In the genomic region with DNA sequence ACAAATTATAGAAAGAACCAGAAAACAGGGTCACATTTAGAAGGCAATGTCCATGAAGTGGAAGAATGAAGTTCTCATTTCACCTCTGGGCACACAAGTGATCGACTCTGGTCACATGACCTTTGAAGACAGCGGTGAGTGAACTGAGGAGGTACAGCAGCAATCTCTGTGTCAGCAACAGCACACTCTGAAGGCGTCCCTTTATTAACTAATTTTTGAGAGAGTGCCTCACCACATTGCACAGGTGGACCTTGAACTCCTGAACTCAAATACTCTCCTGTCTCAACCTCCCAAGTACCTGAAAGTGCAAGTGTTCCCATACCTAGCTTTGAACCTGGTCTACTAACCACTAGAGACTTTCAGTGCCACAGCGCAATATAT, we compare ENCODE assay signal across 21 mouse cellular contexts. TPM values are rescaled to one million over a fixed set of nuclear protein-coding genes. Genes with fewer than 3 reads are reported as not detected.
DNase-seq lines count a peak whose midpoint lies in the region; ATAC-seq and TF ChIP-seq lines count a peak whose summit lies in the region.
"Had no signal": no experiment of that assay in that cellular context is flagged by ENCODE, and none has a peak within 500 bp of the region (broad histone marks: within the 10 kb centered on the region; RNA-seq: fewer than 3 reads in every experiment).

No protein-coding gene starts in this region.

- intact Hi-C loops in left cerebral cortex, postnatal 10 days (cut with DNase I): loop anchor here (10.0 kb wide), 1 partner anchor 406 kb away; no protein-coding TSS in a partner anchor

- 90% methylated on average over 4 of the region's 4 CpGs for WGBS in kidney, embryonic 14.5 days
- WGBS in liver, adult 2 months: 47% methylated on average over 4 of the region's 4 CpGs
- WGBS in liver, embryonic 12.5 days (ENCODE audit: insufficient replicate concordance): 90% methylated on average over 4 of the region's 4 CpGs
- WGBS in intestine, postnatal 0 days: 60% methylated on average over 4 of the region's 4 CpGs

- peaks cover 93% of the 10 kb centered on the region for H3K36me3 ChIP-seq in kidney, embryonic 14.5 days (ENCODE audit: control insufficient read depth, insufficient read depth, low read length)
- H3K36me3 ChIP-seq in liver, adult 2 months (ENCODE audit: control insufficient read depth, insufficient read depth, low read length): peaks cover 75% of the 10 kb centered on the region
- peaks cover 96% of the 10 kb centered on the region for H3K36me3 ChIP-seq in liver, embryonic 12.5 days
- peaks cover 84% of the 10 kb centered on the region for H3K36me3 ChIP-seq in intestine, postnatal 0 days (ENCODE audit: control insufficient read depth, insufficient read depth)

- no peak for TF ChIP-seq POLR2A in liver, adult 2 months (IDR thresholded peaks at IDR 0.05; ENCODE audit: extremely low read depth, insufficient read depth, low read length)

- no peaks in the 10 kb centered on the region for H3K27me3 ChIP-seq in kidney, embryonic 14.5 days (ENCODE audit: control insufficient read depth, insufficient read depth, low read length)
- H3K27me3 ChIP-seq in liver, adult 2 months (ENCODE audit: control insufficient read depth, insufficient read depth, low read length): no peaks in the 10 kb centered on the region
- no peaks in the 10 kb centered on the region for H3K27me3 ChIP-seq in liver, embryonic 12.5 days (replicated peaks)
- no peaks in the 10 kb centered on the region for H3K27me3 ChIP-seq in intestine, postnatal 0 days (replicated peaks; ENCODE audit: control insufficient read depth, insufficient read depth, low read length)
- H3K27me3 ChIP-seq: embryonic facial prominence, embryonic 12.5 days; embryonic facial prominence, embryonic 15.5 days; heart, embryonic 12.5 days; heart, embryonic 15.5 days; hindbrain, embryonic 13.5 days had no signal

- no peaks in the 10 kb centered on the region for H3K9me3 ChIP-seq in kidney, embryonic 14.5 days (ENCODE audit: control insufficient read depth, low read length)
- H3K9me3 ChIP-seq in liver, embryonic 12.5 days (replicated peaks): no peaks in the 10 kb centered on the region
- no peaks in the 10 kb centered on the region for H3K9me3 ChIP-seq in intestine, postnatal 0 days (ENCODE audit: control insufficient read depth)
- H3K9me3 ChIP-seq: embryonic facial prominence, embryonic 12.5 days; embryonic facial prominence, embryonic 15.5 days; heart, embryonic 12.5 days; heart, embryonic 15.5 days; hindbrain, embryonic 10.5 days; hindbrain, embryonic 13.5 days had no signal

- H3K9ac ChIP-seq in kidney, embryonic 14.5 days (ENCODE audit: low read depth, low read length): no peak overlapping the region
- H3K9ac ChIP-seq in liver, adult 2 months (ENCODE audit: low read depth, low read length): no peak overlapping the region
- no peak overlapping the region for H3K9ac ChIP-seq in liver, embryonic 12.5 days
- H3K9ac ChIP-seq in intestine, postnatal 0 days (ENCODE audit: low read depth, low read length): no peak overlapping the region
- H3K9ac ChIP-seq: embryonic facial prominence, embryonic 12.5 days; embryonic facial prominence, embryonic 15.5 days; forebrain, postnatal 0 days; heart, embryonic 12.5 days; heart, embryonic 15.5 days; hindbrain, embryonic 13.5 days had no signal

- TF ChIP-seq CTCF in liver, adult 2 months (IDR thresholded peaks at IDR 0.05; ENCODE audit: low read depth, low read length): no peak
- no peak for TF ChIP-seq CTCF in intestine, postnatal 0 days (IDR thresholded peaks at IDR 0.05; ENCODE audit: low read depth)

- H3K4me3 ChIP-seq in kidney, embryonic 14.5 days (ENCODE audit: low read length): no peak overlapping the region
- no peak overlapping the region for H3K4me3 ChIP-seq in liver, adult 2 months (ENCODE audit: insufficient read depth, low read depth, low read length)
- H3K4me3 ChIP-seq in liver, embryonic 12.5 days: no peak overlapping the region
- H3K4me3 ChIP-seq in intestine, postnatal 0 days (ENCODE audit: low read depth, low read length): no peak overlapping the region
- H3K4me3 ChIP-seq: embryonic facial prominence, embryonic 12.5 days; embryonic facial prominence, embryonic 15.5 days; gastrocnemius, adult 2 months; heart, embryonic 12.5 days; heart, embryonic 15.5 days; hindbrain, embryonic 10.5 days; hindbrain, embryonic 13.5 days had no signal

- peak; percentile 59 for DNase-seq in kidney, adult 9 months
- peak; percentile 52 for DNase-seq in liver, adult 2 months (ENCODE audit: extremely low read depth, low read depth, low spot score)
- DNase-seq in left cerebral cortex, postnatal 10 days (ENCODE audit: extremely low spot score in 1 of 2, low spot score in 2 of 2): no peak

- no peak for ATAC-seq in kidney, embryonic 14.5 days (ENCODE audit: low FRiP score, low TSS enrichment)
- ATAC-seq in liver, embryonic 12.5 days: no peak
- peak; percentile 59; the same call in 1 of the 2 replicates for ATAC-seq in intestine, postnatal 0 days

- H3K79me2 ChIP-seq in liver, adult 2 months (ENCODE audit: control insufficient read depth, insufficient read depth, low read length): no peaks in the 10 kb centered on the region

- no peaks in the 10 kb centered on the region for H3K4me1 ChIP-seq in kidney, embryonic 14.5 days (ENCODE audit: control insufficient read depth, insufficient read depth, low read length)
- peaks cover 8% of the 10 kb centered on the region for H3K4me1 ChIP-seq in liver, adult 2 months (ENCODE audit: control insufficient read depth, insufficient read depth, low read length)
- no peaks in the 10 kb centered on the region for H3K4me1 ChIP-seq in liver, embryonic 12.5 days
- no peaks in the 10 kb centered on the region for H3K4me1 ChIP-seq in intestine, postnatal 0 days (replicated peaks; ENCODE audit: control insufficient read depth, insufficient read depth, low read length)
- H3K4me1 ChIP-seq: embryonic facial prominence, embryonic 12.5 days; embryonic facial prominence, embryonic 15.5 days; hindbrain, embryonic 10.5 days; hindbrain, embryonic 13.5 days had no signal

- H3K27ac ChIP-seq in kidney, embryonic 14.5 days (ENCODE audit: low read depth, low read length): no peak overlapping the region
- H3K27ac ChIP-seq in liver, adult 2 months (replicated peaks; ENCODE audit: insufficient read depth, low read depth, low read length): no peak overlapping the region
- H3K27ac ChIP-seq in liver, embryonic 12.5 days: no peak overlapping the region
- no peak overlapping the region for H3K27ac ChIP-seq in intestine, postnatal 0 days (ENCODE audit: low read depth, low read length)
- H3K27ac ChIP-seq: embryonic facial prominence, embryonic 12.5 days; embryonic facial prominence, embryonic 15.5 days; gastrocnemius, adult 2 months; heart, embryonic 15.5 days; hindbrain, embryonic 10.5 days; hindbrain, embryonic 13.5 days had no signal

- no peak overlapping the region for H3K4me2 ChIP-seq in kidney, embryonic 14.5 days (replicated peaks; ENCODE audit: low read depth, low read length)
- no peak overlapping the region for H3K4me2 ChIP-seq in liver, embryonic 12.5 days
- H3K4me2 ChIP-seq in intestine, postnatal 0 days (replicated peaks; ENCODE audit: low read depth): no peak overlapping the region
- H3K4me2 ChIP-seq: embryonic facial prominence, embryonic 12.5 days; embryonic facial prominence, embryonic 15.5 days; heart, embryonic 12.5 days; heart, embryonic 15.5 days; hindbrain, embryonic 13.5 days had no signal

RNA-seq across cellular contexts. Expression of a gene that starts 14.9 kb away (rescaled TPM):
- polyA plus RNA-seq in kidney, embryonic 14.5 days (2014; fragmentation: Nextera tagmentation; extraction: Ambion mirVana): 2.3 and 2.5 TPM in 2 replicates
- total RNA-seq in liver, adult 2 months (2014; rRNA removed): not detected in 2 replicates
- not detected in 2 replicates for polyA plus RNA-seq in liver, adult 2 months (2012; rRNA removed)
- 6.4 and 7.8 TPM in 2 replicates for polyA plus RNA-seq in liver, embryonic 12.5 days (2016; fragmentation: Nextera tagmentation; extraction: Ambion mirVana)
- polyA plus RNA-seq in intestine, postnatal 0 days (2015; fragmentation: Nextera tagmentation; extraction: Ambion mirVana): 2.7 and 3.1 TPM in 2 replicates
- total RNA-seq in left cerebral cortex, postnatal 10 days (2021): under 1 TPM; 0.39 to 0.41 TPM
- total RNA-seq: heart, adult 18-20 months; heart, postnatal 36 days had no signal
- polyA plus RNA-seq: CD4-positive, CD25-positive, alpha-beta regulatory T cell, adult 4 months; cerebellum, adult 2 months had no signal

RNA-seq across cellular contexts. Expression of a gene that starts 17.5 kb away (rescaled TPM):
- polyA plus RNA-seq in kidney, embryonic 14.5 days (2014; fragmentation: Nextera tagmentation; extraction: Ambion mirVana): 130 and 136 TPM in 2 replicates
- total RNA-seq in liver, adult 2 months (2014; rRNA removed): 50.3 and 54.7 TPM in 2 replicates
- 25.2 and 32.0 TPM in 2 replicates for polyA plus RNA-seq in liver, adult 2 months (2012; rRNA removed)
- 107 TPM in 2 replicates for polyA plus RNA-seq in liver, embryonic 12.5 days (2016; fragmentation: Nextera tagmentation; extraction: Ambion mirVana)
- polyA plus RNA-seq in intestine, postnatal 0 days (2015; fragmentation: Nextera tagmentation; extraction: Ambion mirVana): 51.2 TPM in 2 replicates
- 10 to 100 TPM; 62.9 to 68.6 TPM for total RNA-seq in left cerebral cortex, postnatal 10 days (2021)

RNA-seq across cellular contexts. Expression of a gene that starts 30.3 kb away (rescaled TPM):
- polyA plus RNA-seq in kidney, embryonic 14.5 days (2014; fragmentation: Nextera tagmentation; extraction: Ambion mirVana): 0.07 TPM in 1 of 2 replicates, not detected in the other
- not detected in 2 replicates for total RNA-seq in liver, adult 2 months (2014; rRNA removed)
- polyA plus RNA-seq in liver, adult 2 months (2012; rRNA removed): 0.02 TPM in 1 of 2 replicates, not detected in the other
- polyA plus RNA-seq in liver, embryonic 12.5 days (2016; fragmentation: Nextera tagmentation; extraction: Ambion mirVana): 0.11 TPM in 1 of 2 replicates, not detected in the other
- 1.3 and 1.8 TPM in 2 replicates for polyA plus RNA-seq in intestine, postnatal 0 days (2015; fragmentation: Nextera tagmentation; extraction: Ambion mirVana)
- not detected for total RNA-seq in left cerebral cortex, postnatal 10 days (2021)
- total RNA-seq: MEL had no signal
- polyA plus RNA-seq: CD4-positive, CD25-positive, alpha-beta regulatory T cell, adult 4 months; forebrain, embryonic 11.5 days had no signal

RNA-seq across cellular contexts. Expression of a gene that starts 32.8 kb away (rescaled TPM):
- 61.1 and 65.8 TPM in 2 replicates for polyA plus RNA-seq in kidney, embryonic 14.5 days (2014; fragmentation: Nextera tagmentation; extraction: Ambion mirVana)
- total RNA-seq in liver, adult 2 months (2014; rRNA removed): 64.6 and 97.0 TPM in 2 replicates
- polyA plus RNA-seq in liver, adult 2 months (2012; rRNA removed): 107 and 112 TPM in 2 replicates
- 31.9 and 32.4 TPM in 2 replicates for polyA plus RNA-seq in liver, embryonic 12.5 days (2016; fragmentation: Nextera tagmentation; extraction: Ambion mirVana)
- 84.1 and 84.8 TPM in 2 replicates for polyA plus RNA-seq in intestine, postnatal 0 days (2015; fragmentation: Nextera tagmentation; extraction: Ambion mirVana)
- total RNA-seq in left cerebral cortex, postnatal 10 days (2021): 10 to 100 TPM; 26.6 to 27.3 TPM

RNA-seq across cellular contexts. Expression of a gene that starts 59.2 kb away (rescaled TPM):
- polyA plus RNA-seq in kidney, embryonic 14.5 days (2014; fragmentation: Nextera tagmentation; extraction: Ambion mirVana): 0.03 TPM in 1 of 2 replicates, not detected in the other
- total RNA-seq in liver, adult 2 months (2014; rRNA removed): 0.20 TPM in 1 of 2 replicates, not detected in the other
- 0.01 and 0.09 TPM in 2 replicates for polyA plus RNA-seq in liver, adult 2 months (2012; rRNA removed)
- polyA plus RNA-seq in liver, embryonic 12.5 days (2016; fragmentation: Nextera tagmentation; extraction: Ambion mirVana): 0.05 and 0.07 TPM in 2 replicates
- not detected in 2 replicates for polyA plus RNA-seq in intestine, postnatal 0 days (2015; fragmentation: Nextera tagmentation; extraction: Ambion mirVana)
- total RNA-seq in left cerebral cortex, postnatal 10 days (2021): under 1 TPM; 0.13 to 0.14 TPM
- total RNA-seq: adrenal gland, postnatal 14 days; gastrocnemius, adult 2 months; heart, adult 18-20 months had no signal
- polyA plus RNA-seq: CD4-positive, CD25-positive, alpha-beta regulatory T cell, adult 4 months had no signal

Comparison
In these comparisons a context has a peak if more than half of its experiments do, and no peak if none do; other contexts are left out.
1. DNase-seq: peak in kidney, adult 9 months (single experiment) and liver, adult 2 months (single experiment); none in left cerebral cortex, postnatal 10 days (0 of 2).